Mouse (Mus musculus) MEL (cell line): ENCODE measurements around the gene Gtsf1l.

Source experiments
- CTCF ChIP-seq, 3 experiments: IDR thresholded peaks in 2 of 3; conservative IDR thresholded peaks in 1 of 3; 2 replicates each; pipeline ENCODE4 v1.5.1; 2011 to 2012; ENCODE audit warnings: low read length in 3 of 3, low read depth in 2 of 3, mild to moderate bottlenecking in 2 of 3, improper control_type of control experiment in 1 of 3, inconsistent platforms in 1 of 3, mixed read lengths in 1 of 3, moderate library complexity in 1 of 3; ENCODE audit not compliant: control insufficient read depth in 1 of 3, insufficient read depth in 1 of 3, poor library complexity in 1 of 3, severe bottlenecking in 1 of 3
- EP300 ChIP-seq, 2 experiments: IDR thresholded peaks; 2 replicates each; pipeline ENCODE4 v1.6.1; 2011; ENCODE audit warnings: improper control_type of control experiment in 2 of 2, low read length in 2 of 2, low read depth in 1 of 2, mild to moderate bottlenecking in 1 of 2
- HCFC1 ChIP-seq: IDR thresholded peaks from 2 replicates; pipeline ENCODE4 v1.6.1; 2012; ENCODE audit warnings: low read depth, mild to moderate bottlenecking, inconsistent platforms, low read length, improper control_type of control experiment, moderate library complexity
- MAFK ChIP-seq: IDR thresholded peaks from 2 replicates; pipeline ENCODE4 v1.6.1; 2011; ENCODE audit warnings: low read depth, mild to moderate bottlenecking, low read length, improper control_type of control experiment, borderline replicate concordance
- MAX ChIP-seq: IDR thresholded peaks from 2 replicates; pipeline ENCODE4 v1.6.1; 2011; ENCODE audit warnings: low read length, improper control_type of control experiment
- MXI1 ChIP-seq: IDR thresholded peaks from 2 replicates; pipeline ENCODE4 v1.6.1; 2011; ENCODE audit warnings: mild to moderate bottlenecking, low read depth, low read length, improper control_type of control experiment
- POLR2AphosphoS5 ChIP-seq: IDR thresholded peaks from 2 replicates; pipeline ENCODE4 v1.6.1; 2012; ENCODE audit warnings: low read depth, borderline replicate concordance, mild to moderate bottlenecking, inconsistent platforms, low read length, moderate library complexity, mixed read lengths
- RAD21 ChIP-seq: IDR thresholded peaks from 2 replicates; pipeline ENCODE4 v1.6.1; 2011; ENCODE audit warnings: mild to moderate bottlenecking, low read depth, low read length, improper control_type of control experiment
- RCOR1 ChIP-seq: IDR thresholded peaks from 2 replicates; pipeline ENCODE4 v1.6.1; 2012; ENCODE audit warnings: low read depth, mild to moderate bottlenecking, inconsistent platforms, low read length, improper control_type of control experiment
- UBTF ChIP-seq: IDR thresholded peaks from 2 replicates; pipeline ENCODE4 v1.6.1; 2012; ENCODE audit warnings: low read depth, mild to moderate bottlenecking, inconsistent platforms, low read length, improper control_type of control experiment, moderate library complexity, borderline replicate concordance; ENCODE audit not compliant: insufficient read depth
- USF1 ChIP-seq: IDR thresholded peaks from 2 replicates; pipeline ENCODE4 v1.6.1; 2014; ENCODE audit warnings: low read depth, mild to moderate bottlenecking, inconsistent platforms, low read length, improper control_type of control experiment, moderate library complexity

- TF ChIP-seq RCOR1, result no peak
- no peak for TF ChIP-seq USF1
- TF ChIP-seq MXI1, result no peak
- no peak for TF ChIP-seq MAFK
- no peak for TF ChIP-seq RAD21
- TF ChIP-seq MAX, result no peak
- TF ChIP-seq POLR2AphosphoS5, result no peak
- no peak for TF ChIP-seq CTCF (IDR thresholded peaks at IDR 0.05 in 2 of 3, conservative IDR thresholded peaks at IDR 0.05 in 1 of 3; ENCODE audit: control insufficient read depth in 1 of 3, insufficient read depth in 1 of 3, low read depth in 2 of 3, low read length in 3 of 3, poor library complexity in 1 of 3, severe bottlenecking in 1 of 3)
- TF ChIP-seq HCFC1, result no peak
- no peak for TF ChIP-seq EP300 (IDR thresholded peaks at IDR 0.05; ENCODE audit: low read depth in 1 of 2, low read length in 2 of 2)
- no peak for TF ChIP-seq UBTF
Observed at GRCm38 (mm10) chr2:163084519-163084918, 3.1 kb downstream of the Gtsf1l start.
